Mouse (Mus musculus) left cerebral cortex, postnatal 36 days (tissue): Measurements from ENCODE around the gene Ms4a4a. TPM values are rescaled to one million over a fixed set of nuclear protein-coding genes. Genes with fewer than 3 reads are reported as not detected.
"Not testable (repeated sequence)": the region's sequence is repeated elsewhere in the genome, so short reads cannot be mapped to it uniquely, and the experiment has no call there.

Experiments used
- DNase-seq, 2 experiments: peaks; one replicate each; pipeline ENCODE4 v3.0.0; 2021 to 2022; ENCODE audit warnings: low spot score in 2 of 2, mixed read lengths in 1 of 2
- intact Hi-C: fragments of 180-260 bp; cut with DNase I; formaldehyde crosslinking; loops from one replicate; pipeline ENCODE4 v1.15.1; 2025
- total RNA-seq, 2 experiments: library from RNA; stranded (reverse); gene quantifications; 2 replicates each; pipeline ENCODE4 v1.2.3; 2021

Gene Ms4a4a
- total RNA-seq, 2 experiments from 2014 or later = 0.94 to 1.00 TPM

DNA sequence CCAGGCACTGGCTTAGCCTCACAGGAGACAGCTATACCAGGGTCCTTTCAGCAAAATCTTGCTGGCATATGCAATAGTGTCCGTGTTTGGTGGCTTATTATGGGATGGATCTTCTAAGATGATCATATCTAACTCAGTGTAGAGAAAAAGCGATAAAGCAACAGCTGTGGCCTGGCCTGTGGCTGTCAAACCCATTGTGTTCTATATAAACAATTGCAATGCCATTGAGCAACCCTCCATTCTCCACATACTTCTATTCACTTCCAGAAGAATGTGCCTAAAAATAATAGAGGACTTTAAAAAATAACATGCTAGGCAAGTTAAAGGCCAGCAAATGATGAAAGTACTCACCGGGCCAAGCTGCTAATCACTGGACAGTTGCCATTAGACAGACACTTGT lies 40.3 kb downstream of the Ms4a4a start:
- no peak for DNase-seq
- intact Hi-C loops = no loop called here

GRCm38 (mm10) chr19:11418865-11419264 lies 43.5 kb downstream of the Ms4a4a start:
- intact Hi-C loops, DNase-seq: not testable (repeated sequence)

DNA sequence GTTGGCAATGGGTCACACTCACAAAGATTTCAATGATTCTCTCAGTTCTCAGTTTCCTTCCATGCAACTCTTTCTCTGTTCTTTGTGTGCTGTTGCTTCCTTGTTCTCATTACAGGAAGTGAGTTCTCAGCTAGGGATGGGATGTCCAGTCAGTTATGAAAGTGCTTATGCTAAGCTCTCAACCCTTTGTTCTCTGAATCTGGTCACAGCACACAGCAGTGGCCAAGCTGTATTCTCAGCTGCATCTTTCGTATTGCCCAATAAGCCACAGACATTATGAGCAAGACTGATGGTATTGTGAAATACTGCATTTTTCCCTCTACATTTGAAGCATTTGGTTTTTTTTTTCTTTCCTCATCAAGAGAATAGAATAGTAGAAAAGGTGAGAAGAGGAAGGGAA lies 55.9 kb downstream of the Ms4a4a start:
- intact Hi-C loops, DNase-seq: not testable (repeated sequence)

DNA sequence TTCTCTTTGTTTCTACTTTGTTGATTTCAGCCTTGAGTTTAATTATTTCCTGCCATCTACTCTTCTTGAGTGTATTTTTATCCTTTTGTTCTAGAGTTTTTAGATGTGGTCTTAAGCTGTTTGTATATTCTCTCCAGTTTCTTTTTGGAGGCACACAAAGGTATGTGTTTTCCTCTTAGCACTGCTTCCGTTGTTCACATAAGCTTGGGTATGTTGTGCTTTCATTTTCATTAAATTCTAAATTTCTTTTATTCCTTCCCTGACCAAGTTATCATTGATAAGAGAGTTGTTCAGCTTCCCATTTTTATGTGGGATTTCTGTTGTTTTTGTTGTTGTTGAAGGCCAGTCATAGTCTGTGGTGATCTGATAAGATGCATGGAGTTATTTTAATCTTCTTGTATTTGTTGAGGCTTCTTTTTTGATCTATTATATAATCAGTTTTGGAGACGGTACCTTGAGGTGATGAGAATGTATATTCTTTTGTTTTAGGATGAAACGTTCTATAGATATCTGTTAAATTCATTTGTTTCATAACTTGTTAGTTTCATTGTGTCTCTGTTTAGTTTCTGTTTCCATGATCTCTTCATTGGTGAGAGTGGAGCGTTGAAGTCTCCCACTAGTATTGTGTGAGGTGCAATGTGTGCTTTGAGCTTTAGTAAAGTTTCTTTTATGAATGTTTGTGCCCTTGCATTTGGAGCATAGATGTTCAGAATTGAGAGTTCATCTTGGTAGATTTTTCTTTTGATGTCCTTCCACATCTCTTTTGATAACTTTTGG lies 59.9 kb downstream of the Ms4a4a start:
- intact Hi-C loops = no loop called here

More for the DNA sequence above, 59.9 kb downstream of the Ms4a4a start:
- DNase-seq = no peak

Other genes with a start within 250 kb of the Ms4a4a start
- not detected for gene 1700017D01Rik, start 244.6 kb upstream of the Ms4a4a start, total RNA-seq
- gene 1700025F22Rik, start 210.2 kb upstream of the Ms4a4a start, total RNA-seq = not detected
- not detected for gene Ms4a13, start 178.8 kb upstream of the Ms4a4a start, total RNA-seq
- not detected for gene Ms4a12, start 143.1 kb upstream of the Ms4a4a start, total RNA-seq
- gene Ms4a1, start 109.3 kb upstream of the Ms4a4a start, total RNA-seq = not detected
- not detected for gene Ms4a5, start 91.7 kb upstream of the Ms4a4a start, total RNA-seq
- under 1 TPM in 1 of 2 experiments, not detected in 1; 0.07 TPM for gene Ms4a14, start 61.1 kb upstream of the Ms4a4a start, total RNA-seq
- gene Ms4a7, start 39.4 kb upstream of the Ms4a4a start, total RNA-seq = 1 to 10 TPM in 1 of 2 experiments, under 1 TPM in 1; 0.47 to 1.2 TPM
- under 1 TPM in 1 of 2 experiments, not detected in 1; 0.23 TPM for gene Ms4a4c, start 29.2 kb downstream of the Ms4a4a start, total RNA-seq
- not detected for gene Ms4a4b, start 68.0 kb downstream of the Ms4a4a start, total RNA-seq
- 1 to 10 TPM; 1.7 TPM for gene Ms4a6c, start 93.8 kb downstream of the Ms4a4a start, total RNA-seq
- gene Gm8369, start 110.4 kb downstream of the Ms4a4a start, total RNA-seq = 1 to 10 TPM in 1 of 2 experiments, under 1 TPM in 1; 0.59 to 1.2 TPM
- 1 to 10 TPM in 1 of 2 experiments, under 1 TPM in 1; 0.94 to 1.5 TPM for gene Ms4a6b, start 141.0 kb downstream of the Ms4a4a start, total RNA-seq
- gene Ms4a4d, start 161.3 kb downstream of the Ms4a4a start, total RNA-seq = not detected
- 1 to 10 TPM; 1.3 to 1.6 TPM for gene Ms4a6d, start 229.3 kb downstream of the Ms4a4a start, total RNA-seq
- gene Ms4a2, start 248.2 kb downstream of the Ms4a4a start, total RNA-seq = not detected